Mouse (Mus musculus) liver (tissue): Measurements from ENCODE around the gene Sc5d.
A peak's percentile ranks its signal among the peaks of the same experiment; 100 is the strongest.

Experiments used
- DNase-seq: peaks from one replicate; pipeline ENCODE4 v3.0.0-alpha.2; 2020; ENCODE audit warnings: mixed read lengths

Gene Sc5d

DNA sequence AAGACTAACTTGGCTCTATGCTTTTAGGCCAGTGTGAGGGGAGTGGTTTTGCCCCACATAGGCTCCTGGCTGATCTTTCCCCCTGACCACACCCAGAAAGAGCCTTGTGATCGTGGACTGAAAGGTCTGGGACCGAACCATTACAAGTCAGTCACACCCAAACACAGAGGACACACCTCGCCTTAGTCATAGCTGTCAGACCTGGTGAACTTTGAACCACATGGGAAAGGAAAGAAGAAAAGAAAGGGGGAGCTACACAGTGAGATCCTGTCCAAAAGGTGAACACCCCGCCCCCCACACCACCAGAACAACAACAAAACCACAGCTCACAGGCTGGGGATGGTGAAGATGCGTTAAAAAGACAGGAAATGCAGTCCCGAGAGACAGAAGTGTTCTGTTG, 14.9 kb downstream of the Sc5d start:
- DNase-seq: no peak

DNA sequence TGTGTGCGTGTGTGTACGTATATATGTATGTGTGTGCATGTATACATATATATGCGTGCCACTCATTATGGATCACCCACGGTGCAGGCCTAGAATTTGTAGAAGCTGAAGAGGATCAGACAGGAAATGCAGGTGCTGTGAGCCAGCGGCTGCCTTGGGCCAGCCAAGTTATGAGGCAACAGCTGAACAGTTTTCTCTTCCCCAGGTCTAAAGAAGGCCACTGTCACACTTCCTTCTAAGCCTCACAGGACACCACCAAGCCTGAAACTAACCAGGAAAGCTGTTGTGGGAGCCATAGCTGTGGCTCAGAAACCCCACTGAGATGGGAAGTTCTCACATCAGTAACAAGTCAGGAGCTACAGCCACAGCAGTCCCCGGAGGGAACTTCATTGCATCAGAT, 17.4 kb downstream of the Sc5d start:
- no peak for DNase-seq

DNA sequence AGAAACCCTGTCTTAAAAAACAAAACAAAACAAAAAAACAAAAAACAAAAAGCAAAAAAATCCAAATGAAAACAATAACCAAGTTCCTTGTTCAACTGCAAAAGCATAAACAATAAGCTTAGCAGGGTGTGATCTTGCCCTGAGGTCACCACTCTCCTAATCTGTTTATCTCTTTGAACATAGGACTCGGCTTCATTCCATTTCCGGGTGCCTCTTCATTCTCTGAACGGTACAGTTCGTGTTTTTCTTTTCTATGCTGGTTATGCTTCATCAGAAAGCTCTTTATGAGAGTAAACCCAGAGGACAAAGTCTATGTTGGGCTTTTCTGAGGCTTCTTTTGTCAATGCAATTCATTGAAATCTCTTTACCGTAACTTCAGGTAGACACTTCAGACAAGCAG, 19.9 kb downstream of the Sc5d start:
- DNase-seq: no peak

DNA sequence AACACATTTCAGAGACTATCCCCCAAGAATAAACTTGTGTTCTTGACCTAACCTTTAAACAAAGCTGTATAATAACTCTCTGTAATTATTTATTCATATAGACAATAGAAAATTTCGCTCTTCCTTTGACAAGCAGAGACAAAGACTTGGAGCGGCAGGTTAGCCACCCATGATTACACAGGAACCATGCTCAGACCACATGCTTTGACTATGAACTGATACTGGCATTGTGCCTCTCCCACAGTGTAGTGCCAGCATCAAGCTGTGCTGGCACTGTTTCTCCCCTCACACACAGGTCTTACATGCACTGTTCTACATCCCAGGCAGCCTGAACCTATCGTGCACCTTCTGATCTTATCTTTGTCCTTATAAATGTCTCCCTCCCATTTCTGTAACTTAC, 23.0 kb downstream of the Sc5d start:
- DNase-seq: no peak

DNA sequence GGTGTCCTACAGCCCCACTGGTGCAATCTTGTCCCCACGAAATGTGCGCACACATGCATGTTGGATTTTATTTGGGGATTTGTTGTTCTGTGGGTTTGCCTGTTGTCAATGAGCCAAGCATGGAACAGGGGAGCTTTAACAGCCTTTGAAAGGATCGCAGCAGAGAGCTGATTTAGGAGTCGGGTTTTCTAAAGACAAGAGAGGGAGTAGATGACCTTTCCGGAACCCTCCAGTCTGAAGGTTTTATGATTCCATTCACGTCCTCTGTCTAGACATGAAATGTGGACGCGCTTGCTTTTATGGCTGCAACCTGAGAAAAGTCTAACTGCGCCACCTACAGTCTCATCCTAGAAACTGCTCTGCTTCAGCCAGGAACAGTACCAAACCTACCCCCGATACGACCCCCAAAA, 23.5 kb downstream of the Sc5d start:
- peak; percentile 17 for DNase-seq

DNA sequence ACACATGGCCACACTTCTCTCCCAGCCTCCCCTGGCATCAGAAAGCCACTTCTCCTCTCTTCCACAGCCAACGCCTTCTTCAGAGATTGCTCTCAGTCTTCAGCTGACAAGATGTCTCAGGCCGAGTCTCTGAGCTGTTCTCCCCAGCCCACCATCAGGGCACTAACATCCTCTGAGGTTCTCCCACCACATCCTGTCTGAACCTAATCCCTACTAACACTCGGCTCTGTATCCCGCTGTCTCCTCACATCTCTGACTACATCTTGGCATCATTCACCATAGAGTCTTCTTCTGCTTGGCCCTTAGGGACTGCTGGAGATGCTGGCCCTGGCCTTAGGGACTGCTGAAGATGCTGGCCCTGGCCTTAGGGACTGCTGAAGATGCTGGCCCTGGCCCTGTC, 25.2 kb downstream of the Sc5d start:
- no peak for DNase-seq

DNA sequence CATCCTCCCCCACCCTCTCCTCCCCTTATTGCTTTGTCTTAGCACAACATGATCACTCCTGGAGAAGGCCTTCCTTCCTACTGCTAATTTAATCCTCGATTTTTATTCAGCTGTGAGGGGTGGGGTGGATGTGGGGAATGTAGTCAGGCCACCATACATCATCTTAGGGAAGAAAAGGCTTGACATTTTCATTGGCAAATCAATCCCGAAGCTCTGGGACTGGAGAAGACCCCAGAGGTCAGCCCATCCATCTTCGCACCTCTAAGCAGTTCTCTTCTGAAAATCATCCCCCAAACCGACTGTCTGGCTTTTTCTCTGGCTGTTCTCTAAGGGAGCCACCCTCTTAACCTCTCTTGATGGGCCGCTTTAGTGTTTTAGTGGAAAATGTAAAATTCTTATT, 32.9 kb downstream of the Sc5d start:
- no peak for DNase-seq

DNA sequence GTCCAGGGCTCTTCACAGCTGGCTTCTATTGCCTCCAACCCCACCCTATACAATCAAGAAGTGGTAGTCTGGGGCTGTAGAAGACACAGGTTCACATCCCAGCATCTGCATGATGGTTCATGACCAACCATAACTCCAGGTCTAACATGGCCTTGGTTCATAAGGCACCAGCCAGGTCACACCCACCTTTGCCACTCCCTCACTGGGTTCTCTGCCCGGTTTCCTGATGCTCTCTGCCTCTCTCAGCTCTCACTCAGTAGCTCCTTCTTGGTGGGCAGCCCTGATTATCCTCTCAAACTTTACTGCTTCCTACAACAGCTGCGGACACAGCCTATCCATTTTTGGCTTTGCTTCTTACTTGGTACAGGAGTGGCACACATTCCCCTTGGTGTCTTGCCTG, 33.7 kb downstream of the Sc5d start:
- no peak for DNase-seq

DNA sequence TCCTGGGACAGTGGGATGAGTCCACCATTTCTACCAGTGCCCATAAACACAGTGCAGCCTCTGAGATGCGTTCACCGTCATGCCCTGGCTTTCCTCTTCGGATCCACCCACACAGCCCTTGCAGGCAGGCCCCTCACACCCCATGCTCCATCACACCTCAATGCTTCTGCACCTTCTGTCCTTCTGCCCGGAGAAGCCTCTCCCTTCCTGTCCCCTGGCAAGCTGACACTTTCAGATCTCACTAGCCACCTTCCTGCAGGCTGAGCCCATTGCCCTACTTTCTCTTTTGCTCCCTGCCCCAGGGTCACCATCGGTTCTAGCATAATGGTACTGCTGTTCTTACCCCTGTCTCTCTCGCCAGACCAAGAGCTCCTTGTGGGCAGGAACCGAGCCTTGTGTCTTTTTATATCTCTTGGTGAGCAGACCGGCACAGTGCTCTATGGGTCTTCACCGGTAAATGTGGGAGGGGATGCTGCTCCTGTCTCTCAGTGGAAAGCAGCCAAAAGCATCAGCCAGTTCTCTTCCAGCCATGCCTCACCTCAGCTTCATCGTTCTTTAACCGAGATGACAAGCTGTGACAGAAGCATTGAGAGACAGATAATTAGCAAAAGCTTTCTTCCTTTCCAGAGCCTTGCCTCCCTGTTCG, 34.5 kb downstream of the Sc5d start:
- DNase-seq: no peak

DNA sequence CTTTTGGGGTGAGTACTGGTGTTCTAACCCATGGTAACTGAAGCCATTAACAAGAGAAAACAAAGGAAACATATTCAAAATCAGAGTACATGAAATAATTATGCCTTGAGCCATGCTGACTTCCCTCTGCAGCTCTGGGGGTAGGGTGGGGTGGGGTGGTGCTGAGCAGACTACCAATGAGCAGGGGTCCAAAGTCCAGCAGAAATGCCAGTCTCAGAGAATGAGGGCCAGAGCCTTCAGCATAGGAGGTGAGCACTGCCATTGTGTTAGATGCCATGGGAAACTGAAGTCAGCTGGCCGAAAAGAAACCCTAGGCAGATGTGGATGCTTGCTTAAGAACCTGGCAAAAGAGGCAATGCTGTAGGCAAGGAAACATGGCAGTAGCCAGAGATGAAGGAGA, 36.3 kb downstream of the Sc5d start:
- DNase-seq: no peak

DNA sequence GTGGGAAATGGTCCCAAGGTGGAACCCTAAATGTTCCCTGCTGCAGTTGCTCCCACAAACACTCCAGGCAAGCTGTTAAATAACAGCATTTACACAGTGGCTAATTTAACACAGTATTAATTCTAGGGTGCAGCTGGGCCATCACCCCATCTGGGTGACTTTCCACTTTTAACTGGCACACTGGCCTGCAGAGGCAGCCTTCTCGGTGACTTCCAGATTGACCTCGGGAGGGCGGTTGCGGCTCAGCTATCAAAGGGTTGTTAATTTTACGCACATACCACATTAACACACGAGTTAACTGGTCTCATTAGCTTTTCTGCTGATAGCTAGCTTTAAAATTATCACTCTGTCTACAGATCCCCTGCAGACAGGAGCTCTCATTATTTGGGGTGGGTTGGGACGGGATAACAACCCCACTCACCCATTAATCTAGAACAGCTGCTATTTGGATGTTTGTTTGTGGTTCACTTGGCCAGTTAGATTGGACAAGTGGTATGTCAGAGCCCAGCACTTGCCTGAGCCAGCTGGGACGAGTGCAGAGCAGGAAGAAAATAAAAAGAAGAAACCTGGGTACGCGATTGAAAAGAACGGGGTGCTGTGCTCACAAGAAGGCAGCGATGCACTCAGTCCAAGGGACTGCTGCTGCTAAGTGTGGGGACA, 44.9 kb downstream of the Sc5d start:
- DNase-seq: no peak

DNA sequence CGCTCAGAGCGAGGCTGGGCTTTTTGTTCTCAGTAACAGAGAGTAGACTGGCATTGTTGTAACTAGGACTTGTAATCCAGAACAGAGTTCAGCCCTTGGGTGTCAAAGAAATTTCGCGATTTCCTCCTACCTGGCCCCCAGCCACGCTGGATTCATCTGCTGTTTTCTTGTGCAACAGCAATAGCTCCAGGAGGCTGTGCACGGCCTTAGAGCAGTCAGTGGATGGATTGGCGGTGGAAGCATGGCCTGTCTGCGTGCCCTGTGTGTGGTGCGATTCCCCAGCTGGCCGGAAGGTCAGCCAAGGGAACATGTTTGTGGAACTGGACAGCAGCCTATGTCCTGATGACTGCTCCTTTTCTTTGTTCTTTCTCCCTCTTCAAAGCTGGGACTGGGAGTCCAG, 46.4 kb downstream of the Sc5d start:
- DNase-seq: no peak

DNA sequence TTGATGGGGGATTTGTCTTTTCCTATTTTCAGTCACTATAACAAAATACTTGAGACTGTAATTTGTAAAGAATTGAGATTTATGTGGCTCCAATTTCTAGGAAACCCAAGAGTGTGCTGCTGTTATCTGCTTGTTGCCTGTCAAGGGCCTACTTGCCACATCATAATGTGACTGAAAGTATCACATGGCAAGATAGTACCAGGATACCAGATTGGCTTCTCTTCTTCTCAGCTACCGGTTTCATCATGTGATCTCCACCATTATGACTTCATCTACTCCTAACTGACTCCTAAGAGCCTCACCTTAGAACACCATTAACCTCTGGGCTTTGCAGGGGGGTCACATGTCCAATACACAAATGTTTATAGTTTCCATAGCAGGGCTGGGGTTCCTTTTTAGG, 49.9 kb downstream of the Sc5d start:
- DNase-seq: no peak

DNA sequence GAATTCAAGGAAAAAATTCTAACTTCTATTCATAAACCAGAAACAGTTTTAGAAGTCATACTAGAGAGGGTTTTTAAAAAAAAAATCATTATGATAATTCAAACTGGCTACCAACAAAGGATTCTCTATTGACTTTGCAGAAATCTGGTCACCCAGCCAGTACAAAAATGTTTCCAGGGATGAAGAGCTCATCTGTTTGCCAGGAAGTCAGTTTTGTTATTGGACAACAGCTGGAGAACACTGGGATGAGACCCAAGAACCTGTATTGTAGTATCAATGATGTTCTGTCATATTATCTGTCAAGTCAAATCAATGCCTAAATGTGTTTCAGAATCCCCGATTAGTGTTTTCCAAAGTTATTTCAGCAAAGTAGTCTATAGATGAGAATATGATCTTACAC, 50.9 kb downstream of the Sc5d start:
- DNase-seq: no peak

DNA sequence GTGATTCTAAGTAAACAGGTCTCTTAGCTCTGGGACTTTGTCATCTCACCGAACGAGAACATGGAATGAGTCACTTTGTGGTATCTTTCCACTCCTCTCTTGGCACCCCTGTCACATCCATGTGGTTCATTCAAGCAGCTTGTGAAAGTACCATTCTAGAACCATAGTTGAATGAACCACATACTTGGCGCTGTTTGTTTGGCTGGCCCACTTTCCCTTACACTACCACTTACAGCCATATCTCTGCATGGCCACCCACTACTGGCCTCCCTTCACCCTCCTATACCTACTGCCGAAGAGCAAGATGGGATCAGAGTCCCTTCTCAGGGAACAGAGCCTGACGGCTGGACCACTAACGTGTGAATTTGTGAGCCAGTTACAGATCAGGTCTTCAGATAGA, 54.4 kb downstream of the Sc5d start:
- DNase-seq: no peak

DNA sequence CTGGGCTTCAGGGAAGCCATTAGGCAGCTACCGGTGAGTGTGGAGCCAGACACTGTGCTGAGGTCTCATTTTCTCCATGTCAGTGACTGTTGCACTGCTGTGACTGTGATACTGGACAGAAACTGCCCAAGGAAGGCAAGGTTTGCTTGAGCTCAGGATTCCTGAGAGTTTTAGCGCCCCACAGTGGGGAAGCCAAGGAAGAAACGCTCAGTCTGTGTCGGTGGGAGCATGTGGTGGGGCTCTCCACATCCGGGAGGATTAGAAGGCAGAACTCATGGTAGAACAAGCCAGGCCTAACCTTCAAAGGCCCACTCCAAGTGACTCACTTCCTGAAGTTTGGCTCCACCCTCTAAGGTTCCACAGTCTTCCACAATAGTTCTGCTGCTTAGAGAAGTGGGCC, 55.6 kb downstream of the Sc5d start:
- peak; percentile 7 for DNase-seq

DNA sequence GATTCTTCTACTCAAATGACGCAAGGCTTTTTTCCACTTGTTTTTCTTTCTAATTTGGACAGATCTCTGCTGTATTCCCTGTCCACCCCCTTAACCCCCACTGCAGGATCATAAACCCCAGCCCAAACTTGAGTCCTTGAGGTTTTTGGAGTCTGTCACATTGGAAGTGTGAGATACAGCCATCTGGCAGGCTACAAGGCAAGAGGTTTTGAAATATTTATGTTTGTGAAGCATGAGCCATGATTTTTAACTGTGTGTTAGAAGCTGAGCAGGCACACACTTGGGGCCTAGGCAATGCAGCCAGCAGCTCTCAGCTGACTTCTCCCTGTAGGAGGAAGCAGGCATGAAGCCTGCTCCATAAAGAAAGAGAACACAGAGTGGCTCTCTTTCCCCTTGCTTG, 57.3 kb downstream of the Sc5d start:
- no peak for DNase-seq

DNA sequence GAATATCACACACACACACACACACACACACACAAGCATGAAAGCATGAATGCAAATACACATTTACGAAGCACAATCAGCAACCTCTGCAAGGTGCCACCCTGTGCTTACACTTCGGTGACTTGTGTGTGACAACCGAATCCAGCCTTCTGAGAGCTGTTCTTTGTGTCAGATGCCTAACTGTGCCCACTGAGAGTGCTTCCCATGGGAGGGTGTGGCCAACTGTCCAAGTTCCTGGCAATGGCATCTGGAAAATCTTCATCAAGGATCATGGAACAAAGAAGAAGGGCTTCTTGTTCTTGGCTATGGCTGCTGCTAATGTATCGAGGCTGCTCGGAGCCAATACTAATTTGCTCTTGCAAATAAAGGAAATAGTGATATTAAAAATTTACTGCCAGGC, 61.8 kb downstream of the Sc5d start:
- DNase-seq: no peak
